In genomic region chr11:106770195-106770974, GRCm38 (mm10) we compare ENCODE assay signal across 11 mouse cellular contexts. TPM values are rescaled to one million over a fixed set of nuclear protein-coding genes. Genes with fewer than 3 reads are reported as not detected.
A peak's percentile ranks its signal among the peaks of the same experiment; 100 is the strongest.
DNase-seq lines count a peak whose midpoint lies in the region; ATAC-seq and TF ChIP-seq lines count a peak whose summit lies in the region.
"Had no signal": no experiment of that assay in that cellular context is flagged by ENCODE, and none has a peak within 500 bp of the region (broad histone marks: within the 10 kb centered on the region; RNA-seq: fewer than 3 reads in every experiment).

No protein-coding gene starts in this region.

- 83% methylated on average over 9 of the region's 9 CpGs for WGBS in intestine, postnatal 0 days
- WGBS in intestine, embryonic 15.5 days = 89% methylated on average over 9 of the region's 9 CpGs
- WGBS in liver, postnatal 0 days (ENCODE audit: insufficient replicate concordance) = 72% methylated on average over 9 of the region's 9 CpGs
- WGBS in midbrain, embryonic 10.5 days = 94% methylated on average over 9 of the region's 9 CpGs

- no peak overlapping the region for H3K4me2 ChIP-seq in intestine, postnatal 0 days (replicated peaks; ENCODE audit: low read depth)
- H3K4me2 ChIP-seq in intestine, embryonic 15.5 days (replicated peaks) = no peak overlapping the region
- H3K4me2 ChIP-seq in liver, postnatal 0 days (ENCODE audit: low read depth, low read length) = no peak overlapping the region
- H3K4me2 ChIP-seq: hindbrain, embryonic 14.5 days had no signal

- H3K4me3 ChIP-seq in intestine, postnatal 0 days (ENCODE audit: low read depth, low read length) = no peak overlapping the region
- H3K4me3 ChIP-seq in intestine, embryonic 15.5 days (replicated peaks) = no peak overlapping the region
- no peak overlapping the region for H3K4me3 ChIP-seq in liver, postnatal 0 days (ENCODE audit: low read depth, low read length)
- no peak overlapping the region for H3K4me3 ChIP-seq in midbrain, embryonic 10.5 days
- H3K4me3 ChIP-seq: megakaryocyte, embryonic 14.5 days had no signal

- peak; percentile 77 to 80 for DNase-seq in B cell, adult 2 months
- no peak for DNase-seq in Patski (ENCODE audit: low read depth, low spot score)
- DNase-seq in liver, postnatal 0 days = peak; percentile 67
- DNase-seq in urinary bladder, postnatal 25 days (ENCODE audit: low spot score) = no peak
- no peak for DNase-seq in frontal cortex, postnatal 36 days (ENCODE audit: low spot score in 2 of 2)
- no peak for DNase-seq in midbrain, embryonic 10.5 days (ENCODE audit: low spot score)
- DNase-seq: adrenal gland, postnatal 25 days had no signal

- peaks cover 87% of the 10 kb centered on the region for H3K36me3 ChIP-seq in intestine, postnatal 0 days (ENCODE audit: control insufficient read depth, insufficient read depth)
- peaks cover 51% of the 10 kb centered on the region for H3K36me3 ChIP-seq in intestine, embryonic 15.5 days
- peaks cover 81% of the 10 kb centered on the region for H3K36me3 ChIP-seq in liver, postnatal 0 days (replicated peaks; ENCODE audit: insufficient read depth, low read length)
- peaks cover 96% of the 10 kb centered on the region for H3K36me3 ChIP-seq in midbrain, embryonic 10.5 days

- no peak for TF ChIP-seq EP300 in liver, postnatal 0 days (IDR thresholded peaks at IDR 0.05; ENCODE audit: low read depth)

- in situ Hi-C loops in Patski (cut with MboI; ENCODE audit: low pct_unique_long_range_greater_than_20kb) = loop anchor here (25.0 kb wide), 1 partner anchor 258 kb away; no protein-coding TSS in a partner anchor

- CTCF ChIA-PET in Patski (lab: Charles Lee) = interaction anchor here (0.7 kb wide), 1 partner anchor 11 kb away, joined by 3 read pairs; no protein-coding TSS in a partner anchor

- POLR2A ChIA-PET in Patski (lab: Charles Lee) = no interaction called here

- no peak overlapping the region for H3K27ac ChIP-seq in intestine, postnatal 0 days (ENCODE audit: low read depth, low read length)
- H3K27ac ChIP-seq in intestine, embryonic 15.5 days = no peak overlapping the region
- no peak overlapping the region for H3K27ac ChIP-seq in liver, postnatal 0 days (ENCODE audit: low read depth)
- no peak overlapping the region for H3K27ac ChIP-seq in midbrain, embryonic 10.5 days (replicated peaks)
- H3K27ac ChIP-seq: hindbrain, embryonic 14.5 days had no signal

- no peak for ATAC-seq in intestine, postnatal 0 days
- ATAC-seq in intestine, embryonic 15.5 days = no peak
- ATAC-seq in Patski = no peak
- ATAC-seq in liver, postnatal 0 days = no peak

- H3K27me3 ChIP-seq in intestine, postnatal 0 days (replicated peaks; ENCODE audit: control insufficient read depth, insufficient read depth, low read length) = no peaks in the 10 kb centered on the region
- H3K27me3 ChIP-seq in intestine, embryonic 15.5 days (replicated peaks) = no peaks in the 10 kb centered on the region
- H3K27me3 ChIP-seq in Patski = no peaks in the 10 kb centered on the region
- no peaks in the 10 kb centered on the region for H3K27me3 ChIP-seq in liver, postnatal 0 days (ENCODE audit: insufficient read depth, low read length)
- no peaks in the 10 kb centered on the region for H3K27me3 ChIP-seq in midbrain, embryonic 10.5 days (ENCODE audit: low read depth, poor library complexity, severe bottlenecking)
- H3K27me3 ChIP-seq: megakaryocyte, embryonic 14.5 days had no signal

- H3K9me3 ChIP-seq in intestine, postnatal 0 days (ENCODE audit: control insufficient read depth) = no peaks in the 10 kb centered on the region
- H3K9me3 ChIP-seq in intestine, embryonic 15.5 days = no peaks in the 10 kb centered on the region
- peaks cover 3% of the 10 kb centered on the region; the same call in 1 of the 2 replicates for H3K9me3 ChIP-seq in liver, postnatal 0 days (ENCODE audit: low read length)
- H3K9me3 ChIP-seq in midbrain, embryonic 10.5 days (replicated peaks) = peaks cover 7% of the 10 kb centered on the region

- TF ChIP-seq CTCF in intestine, postnatal 0 days (IDR thresholded peaks at IDR 0.05; ENCODE audit: low read depth) = peak; percentile 72
- TF ChIP-seq CTCF in Patski (IDR thresholded peaks at IDR 0.05) = peak; percentile 79
- TF ChIP-seq CTCF in liver, postnatal 0 days (IDR thresholded peaks at IDR 0.05; ENCODE audit: low read depth) = peak; percentile 77

- no peak overlapping the region for H3K9ac ChIP-seq in intestine, postnatal 0 days (ENCODE audit: low read depth, low read length)
- no peak overlapping the region for H3K9ac ChIP-seq in intestine, embryonic 15.5 days
- H3K9ac ChIP-seq in liver, postnatal 0 days (replicated peaks) = no peak overlapping the region
- H3K9ac ChIP-seq: hindbrain, embryonic 14.5 days had no signal

- no peaks in the 10 kb centered on the region for H3K4me1 ChIP-seq in intestine, postnatal 0 days (replicated peaks; ENCODE audit: control insufficient read depth, insufficient read depth, low read length)
- no peaks in the 10 kb centered on the region for H3K4me1 ChIP-seq in intestine, embryonic 15.5 days (replicated peaks)
- H3K4me1 ChIP-seq in liver, postnatal 0 days (ENCODE audit: insufficient read depth) = no peaks in the 10 kb centered on the region
- no peaks in the 10 kb centered on the region for H3K4me1 ChIP-seq in midbrain, embryonic 10.5 days

RNA-seq across cellular contexts. Expression of gene Polg2, which starts 9.0 kb away (rescaled TPM):
- 12.9 and 13.3 TPM in 2 replicates for polyA plus RNA-seq in intestine, postnatal 0 days (2015; fragmentation: Nextera tagmentation; extraction: Ambion mirVana)
- 11.7 and 11.9 TPM in 2 replicates for polyA plus RNA-seq in intestine, embryonic 15.5 days (2015; fragmentation: Nextera tagmentation; extraction: Ambion mirVana)
- polyA plus RNA-seq in Patski (2021) = 8.6 TPM
- 7.9 and 8.4 TPM in 2 replicates for polyA plus RNA-seq in liver, postnatal 0 days (2015; fragmentation: Nextera tagmentation; extraction: Ambion mirVana)
- 10.2 and 10.7 TPM in 2 replicates for polyA plus RNA-seq in midbrain, embryonic 10.5 days (2016; fragmentation: Nextera tagmentation; extraction: Ambion mirVana)

RNA-seq across cellular contexts. Expression of gene Ddx5, which starts 18.6 kb away (rescaled TPM):
- 163 and 183 TPM in 2 replicates for polyA plus RNA-seq in intestine, postnatal 0 days (2015; fragmentation: Nextera tagmentation; extraction: Ambion mirVana)
- 257 and 283 TPM in 2 replicates for polyA plus RNA-seq in intestine, embryonic 15.5 days (2015; fragmentation: Nextera tagmentation; extraction: Ambion mirVana)
- 757 TPM for polyA plus RNA-seq in Patski (2021)
- polyA plus RNA-seq in liver, postnatal 0 days (2015; fragmentation: Nextera tagmentation; extraction: Ambion mirVana) = 114 and 115 TPM in 2 replicates
- polyA plus RNA-seq in midbrain, embryonic 10.5 days (2016; fragmentation: Nextera tagmentation; extraction: Ambion mirVana) = 295 and 331 TPM in 2 replicates

RNA-seq across cellular contexts. Expression of gene Cep95, which starts 18.7 kb away (rescaled TPM):
- 5.3 and 5.5 TPM in 2 replicates for polyA plus RNA-seq in intestine, postnatal 0 days (2015; fragmentation: Nextera tagmentation; extraction: Ambion mirVana)
- 14.6 and 16.3 TPM in 2 replicates for polyA plus RNA-seq in intestine, embryonic 15.5 days (2015; fragmentation: Nextera tagmentation; extraction: Ambion mirVana)
- polyA plus RNA-seq in Patski (2021) = 19.4 TPM
- polyA plus RNA-seq in liver, postnatal 0 days (2015; fragmentation: Nextera tagmentation; extraction: Ambion mirVana) = 4.6 and 5.1 TPM in 2 replicates
- polyA plus RNA-seq in midbrain, embryonic 10.5 days (2016; fragmentation: Nextera tagmentation; extraction: Ambion mirVana) = 18.0 and 19.1 TPM in 2 replicates

RNA-seq across cellular contexts. Expression of gene Milr1, which starts 19.4 kb away (rescaled TPM):
- 1.3 and 1.9 TPM in 2 replicates for polyA plus RNA-seq in intestine, postnatal 0 days (2015; fragmentation: Nextera tagmentation; extraction: Ambion mirVana)
- 2.0 TPM in 2 replicates for polyA plus RNA-seq in intestine, embryonic 15.5 days (2015; fragmentation: Nextera tagmentation; extraction: Ambion mirVana)
- polyA plus RNA-seq in Patski (2021) = 0.59 TPM
- polyA plus RNA-seq in liver, postnatal 0 days (2015; fragmentation: Nextera tagmentation; extraction: Ambion mirVana) = 4.1 and 5.1 TPM in 2 replicates
- 0.67 and 1.1 TPM in 2 replicates for polyA plus RNA-seq in midbrain, embryonic 10.5 days (2016; fragmentation: Nextera tagmentation; extraction: Ambion mirVana)

RNA-seq across cellular contexts. Expression of gene Pecam1, which starts 20.0 kb away (rescaled TPM):
- 25.9 and 26.1 TPM in 2 replicates for polyA plus RNA-seq in intestine, postnatal 0 days (2015; fragmentation: Nextera tagmentation; extraction: Ambion mirVana)
- polyA plus RNA-seq in intestine, embryonic 15.5 days (2015; fragmentation: Nextera tagmentation; extraction: Ambion mirVana) = 46.5 and 49.3 TPM in 2 replicates
- 0.05 TPM for polyA plus RNA-seq in Patski (2021)
- polyA plus RNA-seq in liver, postnatal 0 days (2015; fragmentation: Nextera tagmentation; extraction: Ambion mirVana) = 9.2 TPM in 2 replicates
- 15.3 and 17.2 TPM in 2 replicates for polyA plus RNA-seq in midbrain, embryonic 10.5 days (2016; fragmentation: Nextera tagmentation; extraction: Ambion mirVana)

Comparison
In these comparisons a context has a peak if more than half of its experiments do, and no peak if none do; other contexts are left out.
1. DNase-seq: peak in B cell, adult 2 months (2 of 2) and liver, postnatal 0 days (single experiment); none in Patski (single experiment), urinary bladder, postnatal 25 days (single experiment), frontal cortex, postnatal 36 days (0 of 2) and midbrain, embryonic 10.5 days (single experiment).
2. Peak in every context shown above with its lines, with median percentiles within 50 percentile points of each other: CTCF ChIP-seq.